Mouse (Mus musculus): ENCODE measurements around the gene Cdk12.
"Not testable (repeated sequence)": the region's sequence is repeated elsewhere in the genome, so short reads cannot be mapped to it uniquely, and the experiment has no call there.

Cdk12 gene

GRCm38 (mm10) chr11:98202641-98203350 is at the start of gene Cdk12:
Gene Cdk12, plus strand, starts transcription at chr11:98203059.
- DNase-seq (ENCODE audit: low read depth, low spot score) = peak; percentile 99

- no peak for DNase-seq (ENCODE audit: low read depth, low spot score)
Observed at GRCm38 (mm10) chr11:98155094-98155493, 47.8 kb upstream of the Cdk12 start.

- no peak for DNase-seq (ENCODE audit: low read depth, low spot score)
Observed at GRCm38 (mm10) chr11:98168400-98168799, 34.5 kb upstream of the Cdk12 start.

GRCm38 (mm10) chr11:98182149-98182548 is 20.7 kb upstream of the Cdk12 start:
- not testable (repeated sequence) for DNase-seq (ENCODE audit: low read depth, low spot score)

GRCm38 (mm10) chr11:98187640-98188395 is 15.0 kb upstream of the Cdk12 start:
- DNase-seq (ENCODE audit: low read depth, low spot score) = no peak

- no peak for DNase-seq (ENCODE audit: low read depth, low spot score)
Observed at GRCm38 (mm10) chr11:98190820-98191219, 12.0 kb upstream of the Cdk12 start.

GRCm38 (mm10) chr11:98192901-98193805 is 9.7 kb upstream of the Cdk12 start, which contains the start of gene Med1:
Gene Med1, minus strand, starts transcription at chr11:98193293.
- peak; percentile 96 for DNase-seq (ENCODE audit: low read depth, low spot score)

GRCm38 (mm10) chr11:98201791-98202640 is 843 bp upstream of the Cdk12 start:
- peak; percentile 72 for DNase-seq (ENCODE audit: low read depth, low spot score)

- no peak for DNase-seq (ENCODE audit: low read depth, low spot score)
Observed at GRCm38 (mm10) chr11:98203351-98203911, 572 bp downstream of the Cdk12 start.

- peak; percentile 54 for DNase-seq (ENCODE audit: low read depth, low spot score)
Observed at GRCm38 (mm10) chr11:98203931-98204421, 1.1 kb downstream of the Cdk12 start.

GRCm38 (mm10) chr11:98205463-98205862 is 2.6 kb downstream of the Cdk12 start:
- no peak for DNase-seq (ENCODE audit: low read depth, low spot score)

- peak; percentile 56 for DNase-seq (ENCODE audit: low read depth, low spot score)
Observed at GRCm38 (mm10) chr11:98206281-98206680, 3.4 kb downstream of the Cdk12 start.

- DNase-seq (ENCODE audit: low read depth, low spot score) = not testable (repeated sequence)
Observed at GRCm38 (mm10) chr11:98209661-98210060, 6.8 kb downstream of the Cdk12 start.

GRCm38 (mm10) chr11:98213311-98213710 is 10.5 kb downstream of the Cdk12 start:
- no peak for DNase-seq (ENCODE audit: low read depth, low spot score)

- DNase-seq (ENCODE audit: low read depth, low spot score) = no peak
Observed at GRCm38 (mm10) chr11:98226349-98226748, 23.5 kb downstream of the Cdk12 start.

GRCm38 (mm10) chr11:98238416-98238815 is 35.6 kb downstream of the Cdk12 start:
- DNase-seq (ENCODE audit: low read depth, low spot score) = peak; percentile 18

GRCm38 (mm10) chr11:98238995-98239394 is 36.1 kb downstream of the Cdk12 start:
- DNase-seq (ENCODE audit: low read depth, low spot score) = no peak

- not testable (repeated sequence) for DNase-seq (ENCODE audit: low read depth, low spot score)
Observed at GRCm38 (mm10) chr11:98242910-98243309, 40.1 kb downstream of the Cdk12 start.

GRCm38 (mm10) chr11:98244415-98244814 is 41.6 kb downstream of the Cdk12 start:
- no peak for DNase-seq (ENCODE audit: low read depth, low spot score)

GRCm38 (mm10) chr11:98247325-98247724 is 44.5 kb downstream of the Cdk12 start:
- peak; percentile 28 for DNase-seq (ENCODE audit: low read depth, low spot score)

Measured in A20 (cell line).